Mouse (Mus musculus): ENCODE data around the gene Fam166b. TPM values are rescaled to one million over a fixed set of nuclear protein-coding genes. Genes with fewer than 3 reads are reported as not detected.

Fam166b gene
- polyA plus RNA-seq, 1 experiment, result not detected

DNA sequence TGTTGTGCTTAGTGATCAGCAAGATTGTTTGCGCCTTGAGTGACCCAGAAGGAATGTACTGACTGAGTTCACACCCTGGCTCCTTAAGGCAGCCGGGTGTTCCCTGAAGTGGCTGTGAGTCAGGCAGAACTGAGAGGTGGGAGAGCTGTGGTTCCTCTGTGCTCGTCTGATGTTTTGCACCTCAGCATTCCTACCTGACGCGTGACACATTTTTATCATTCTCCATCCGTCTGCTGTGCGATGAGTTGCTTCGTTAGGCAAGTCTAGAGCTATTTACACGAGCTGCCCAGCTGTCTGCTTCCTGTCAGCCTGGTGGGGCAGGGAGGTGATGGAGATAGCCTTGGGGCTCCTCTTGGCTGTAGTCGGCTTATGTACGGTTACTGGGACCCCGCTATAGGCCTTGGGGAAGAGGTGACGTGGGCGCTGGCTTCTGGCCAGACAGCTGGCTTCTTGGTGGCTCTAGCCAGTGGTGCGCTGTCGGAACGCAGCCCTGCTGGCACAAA is 30.1 kb downstream of the Fam166b start:
- Histone ChIP-seq H3K4me3 (ENCODE audit: insufficient read depth, low read length) (no peak overlapping the region), H3K4me1 (ENCODE audit: control insufficient read depth, insufficient read depth, low read length) (peaks cover 24% of the 10 kb centered on the region), H3K27ac (ENCODE audit: insufficient read depth, low read depth, low read length) (no peak overlapping the region)
- TF ChIP-seq CTCF (IDR thresholded peaks at IDR 0.05; ENCODE audit: low read depth, low read length) (no peak), POLR2A (IDR thresholded peaks at IDR 0.05; ENCODE audit: borderline replicate concordance, low read depth, low read length) (no peak)

DNA sequence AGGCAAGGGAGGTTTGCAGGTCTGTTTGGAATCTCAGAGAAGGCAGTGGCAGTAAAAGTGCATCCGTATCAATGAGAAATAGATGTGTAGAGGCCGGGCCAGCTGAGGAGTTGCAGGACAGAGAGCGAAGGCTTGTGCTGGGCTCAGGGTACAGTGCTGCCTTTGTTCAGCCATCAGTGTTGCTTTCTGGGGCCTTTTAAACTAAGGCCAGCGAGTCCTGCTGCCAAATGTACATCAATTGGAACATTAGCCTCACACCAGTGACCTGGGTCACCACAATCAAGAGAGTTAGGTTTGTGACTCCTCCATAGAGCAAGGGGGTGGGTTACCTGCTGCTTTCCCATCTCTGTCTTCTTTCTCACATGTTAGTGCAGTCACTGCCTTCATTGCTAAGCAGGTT is 30.9 kb downstream of the Fam166b start:
- TF ChIP-seq CTCF (IDR thresholded peaks at IDR 0.05; ENCODE audit: low read depth, low read length), result no peak
- TF ChIP-seq POLR2A (IDR thresholded peaks at IDR 0.05; ENCODE audit: borderline replicate concordance, low read depth, low read length), result no peak
- Histone ChIP-seq H3K4me3 (ENCODE audit: insufficient read depth, low read length) (no peak overlapping the region), H3K4me1 (ENCODE audit: control insufficient read depth, insufficient read depth, low read length) (peaks cover 26% of the 10 kb centered on the region), H3K27ac (ENCODE audit: insufficient read depth, low read depth, low read length) (no peak overlapping the region)

DNA sequence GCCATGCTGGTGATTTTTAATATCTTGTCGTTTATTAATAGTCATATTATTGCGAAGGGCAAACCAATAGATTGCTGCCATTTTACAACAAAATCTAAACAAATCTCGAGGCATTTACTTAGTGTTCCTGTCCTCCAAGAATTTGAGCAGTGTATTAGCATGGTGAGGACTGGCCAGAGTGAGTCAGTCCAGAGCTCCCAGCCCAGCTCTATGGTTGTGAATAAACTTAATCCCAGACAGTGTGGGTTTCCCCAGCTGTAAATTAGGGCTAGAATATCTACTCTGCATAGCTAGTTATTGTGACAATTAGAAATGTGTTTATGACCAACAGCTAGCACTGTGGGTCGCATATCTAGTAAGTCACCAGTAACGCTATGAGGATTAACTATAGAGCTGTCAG is 32.6 kb downstream of the Fam166b start:
- Histone ChIP-seq H3K27ac (ENCODE audit: insufficient read depth, low read depth, low read length) (no peak overlapping the region), H3K4me1 (ENCODE audit: control insufficient read depth, insufficient read depth, low read length) (peaks cover 14% of the 10 kb centered on the region), H3K4me3 (ENCODE audit: insufficient read depth, low read length) (no peak overlapping the region)
- TF ChIP-seq POLR2A (IDR thresholded peaks at IDR 0.05; ENCODE audit: borderline replicate concordance, low read depth, low read length), result no peak
- no peak for TF ChIP-seq CTCF (IDR thresholded peaks at IDR 0.05; ENCODE audit: low read depth, low read length)

DNA sequence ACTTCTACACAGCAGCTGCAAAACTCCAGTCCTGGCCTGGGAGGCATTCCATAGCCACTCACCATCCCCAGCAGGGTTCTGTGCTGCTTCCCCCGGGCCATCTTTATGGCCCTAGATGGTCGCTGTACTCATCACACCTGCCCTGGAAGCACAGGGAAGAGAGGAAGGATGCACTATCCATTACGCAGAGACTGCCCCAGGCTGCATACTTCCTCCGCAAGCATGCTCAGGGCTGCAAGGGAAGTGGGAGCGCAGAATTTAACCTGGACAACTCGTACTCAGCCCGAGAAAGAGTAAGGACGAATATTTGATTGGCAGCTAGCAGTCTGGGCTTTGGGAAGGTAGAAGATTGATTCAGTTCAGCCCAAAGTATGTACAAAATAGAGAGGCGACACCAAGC is 33.1 kb downstream of the Fam166b start:
- H3K27ac ChIP-seq (ENCODE audit: insufficient read depth, low read depth, low read length), result no peak overlapping the region
- no peak for TF ChIP-seq CTCF (IDR thresholded peaks at IDR 0.05; ENCODE audit: low read depth, low read length)
- no peak for TF ChIP-seq POLR2A (IDR thresholded peaks at IDR 0.05; ENCODE audit: borderline replicate concordance, low read depth, low read length)
- H3K4me1 ChIP-seq (ENCODE audit: control insufficient read depth, insufficient read depth, low read length), result peaks cover 20% of the 10 kb centered on the region
- H3K4me3 ChIP-seq (ENCODE audit: insufficient read depth, low read length), result no peak overlapping the region

DNA sequence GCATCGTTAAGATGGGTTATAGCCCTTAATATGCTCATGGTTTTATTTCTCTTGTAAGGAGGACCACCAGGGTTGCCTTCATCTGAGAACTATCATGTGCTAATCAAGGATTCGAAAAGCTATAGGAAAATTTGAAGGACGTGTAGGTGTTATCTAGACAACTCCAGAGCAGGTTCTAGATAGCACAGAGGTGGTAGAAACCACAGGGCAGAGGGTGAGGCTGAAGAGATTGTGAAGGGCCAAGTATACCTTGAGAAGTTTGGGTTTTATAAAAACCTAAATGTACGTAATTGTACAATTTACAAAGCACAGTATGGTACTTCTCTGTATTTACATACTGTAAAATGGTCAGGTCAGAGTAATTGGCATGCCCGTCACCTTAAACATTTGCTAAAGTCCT is 33.8 kb downstream of the Fam166b start:
- TF ChIP-seq CTCF (IDR thresholded peaks at IDR 0.05; ENCODE audit: low read depth, low read length), result no peak
- no peak for TF ChIP-seq POLR2A (IDR thresholded peaks at IDR 0.05; ENCODE audit: borderline replicate concordance, low read depth, low read length)
- Histone ChIP-seq H3K4me1 (ENCODE audit: control insufficient read depth, insufficient read depth, low read length) (peaks cover 19% of the 10 kb centered on the region), H3K4me3 (ENCODE audit: insufficient read depth, low read length) (no peak overlapping the region), H3K27ac (ENCODE audit: insufficient read depth, low read depth, low read length) (no peak overlapping the region)

DNA sequence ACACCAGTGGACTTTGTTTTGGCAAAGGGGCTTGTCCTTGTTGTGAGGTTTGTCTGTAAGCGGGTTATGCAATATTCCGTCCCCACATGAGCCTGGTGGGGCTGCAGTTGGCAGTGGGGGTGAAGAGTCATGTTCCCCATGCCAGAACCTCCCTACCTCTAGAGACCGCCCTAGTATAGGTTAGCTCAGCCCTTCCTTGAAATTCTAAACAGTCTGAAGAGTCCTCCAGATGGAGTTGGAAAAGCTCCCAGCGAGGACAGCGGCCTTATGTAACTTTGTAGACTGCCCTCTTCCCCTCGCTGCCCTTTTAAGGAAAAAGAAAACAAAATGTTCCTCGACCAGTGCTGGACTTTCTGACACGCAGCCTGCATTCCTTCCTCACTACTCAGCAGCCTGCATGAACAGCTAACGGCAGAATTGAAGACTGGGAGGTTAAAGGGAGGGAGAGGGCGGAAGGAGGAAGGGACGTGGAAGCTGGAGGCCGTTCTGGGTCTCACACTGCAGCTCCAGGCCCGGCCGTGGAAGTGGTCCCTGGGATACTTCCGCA is 34.5 kb downstream of the Fam166b start:
- Histone ChIP-seq H3K4me1 (ENCODE audit: control insufficient read depth, insufficient read depth, low read length) (peaks cover 22% of the 10 kb centered on the region), H3K27ac (ENCODE audit: insufficient read depth, low read depth, low read length) (no peak overlapping the region), H3K4me3 (ENCODE audit: insufficient read depth, low read length) (no peak overlapping the region)
- no peak for TF ChIP-seq CTCF (IDR thresholded peaks at IDR 0.05; ENCODE audit: low read depth, low read length)
- TF ChIP-seq POLR2A (IDR thresholded peaks at IDR 0.05; ENCODE audit: borderline replicate concordance, low read depth, low read length), result no peak

DNA sequence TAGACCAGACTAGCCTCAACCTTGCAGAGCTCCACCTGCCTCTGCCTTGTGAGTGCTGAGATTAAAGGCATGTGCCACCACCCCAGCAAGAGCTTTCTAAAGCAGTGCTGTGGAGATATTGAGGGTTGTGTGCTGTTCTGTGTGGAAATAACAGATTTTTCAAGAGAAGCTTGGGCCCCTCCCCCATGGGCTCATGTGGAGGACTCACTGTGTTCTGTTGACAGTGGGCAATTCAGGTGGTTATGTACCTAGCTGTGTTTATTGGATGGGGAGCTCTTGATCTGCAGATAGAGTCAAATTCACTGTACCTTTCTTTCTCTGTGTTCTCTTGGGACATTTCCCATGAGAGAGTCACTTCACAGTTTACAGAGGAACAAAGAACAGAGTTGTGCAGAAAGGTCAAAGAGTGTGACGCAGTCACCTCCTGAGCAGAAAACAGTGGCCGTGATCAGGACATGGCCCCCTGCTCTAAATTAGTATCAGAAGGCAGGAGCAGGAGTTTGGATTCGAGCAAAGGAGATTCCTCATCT is 37.3 kb downstream of the Fam166b start:
- no peak for TF ChIP-seq POLR2A (IDR thresholded peaks at IDR 0.05; ENCODE audit: borderline replicate concordance, low read depth, low read length)
- TF ChIP-seq CTCF (IDR thresholded peaks at IDR 0.05; ENCODE audit: low read depth, low read length), result no peak
- peaks cover 25% of the 10 kb centered on the region for H3K4me1 ChIP-seq (ENCODE audit: control insufficient read depth, insufficient read depth, low read length)
- H3K27ac ChIP-seq (ENCODE audit: insufficient read depth, low read depth, low read length), result no peak overlapping the region
- no peak overlapping the region for H3K4me3 ChIP-seq (ENCODE audit: insufficient read depth, low read length)

DNA sequence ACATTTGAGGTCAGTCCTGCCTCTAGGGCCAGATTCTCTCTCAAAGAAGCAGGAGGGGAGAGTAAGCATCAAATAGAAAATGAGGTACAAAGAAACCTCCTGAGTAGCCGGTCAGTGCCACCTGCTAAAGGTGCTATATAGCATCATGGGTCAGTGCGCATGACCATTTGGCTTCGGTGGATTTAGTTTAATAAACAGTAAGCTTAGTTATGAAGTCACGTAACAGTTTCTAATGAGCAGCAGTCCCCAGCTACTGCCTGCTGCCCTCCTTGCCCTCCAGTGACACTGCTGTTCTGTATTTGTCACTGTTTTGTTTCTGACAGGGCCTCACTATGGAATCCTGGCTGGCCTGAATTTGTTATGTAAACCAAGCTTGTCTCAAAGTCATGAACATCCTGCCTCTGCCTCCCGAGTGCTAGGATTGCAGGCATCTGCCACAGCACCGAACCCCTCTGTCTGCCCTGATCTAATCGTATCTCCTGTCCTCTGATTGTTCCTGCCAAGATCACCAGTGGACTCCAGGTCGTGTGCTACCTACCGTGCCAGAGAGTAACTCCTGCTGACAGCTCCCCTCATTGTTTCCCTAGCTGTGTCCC is 39.0 kb downstream of the Fam166b start:
- Histone ChIP-seq H3K27ac (ENCODE audit: insufficient read depth, low read depth, low read length) (no peak overlapping the region), H3K4me3 (ENCODE audit: insufficient read depth, low read length) (no peak overlapping the region), H3K4me1 (ENCODE audit: control insufficient read depth, insufficient read depth, low read length) (peaks cover 32% of the 10 kb centered on the region)
- TF ChIP-seq CTCF (IDR thresholded peaks at IDR 0.05; ENCODE audit: low read depth, low read length) (no peak), POLR2A (IDR thresholded peaks at IDR 0.05; ENCODE audit: borderline replicate concordance, low read depth, low read length) (no peak)

DNA sequence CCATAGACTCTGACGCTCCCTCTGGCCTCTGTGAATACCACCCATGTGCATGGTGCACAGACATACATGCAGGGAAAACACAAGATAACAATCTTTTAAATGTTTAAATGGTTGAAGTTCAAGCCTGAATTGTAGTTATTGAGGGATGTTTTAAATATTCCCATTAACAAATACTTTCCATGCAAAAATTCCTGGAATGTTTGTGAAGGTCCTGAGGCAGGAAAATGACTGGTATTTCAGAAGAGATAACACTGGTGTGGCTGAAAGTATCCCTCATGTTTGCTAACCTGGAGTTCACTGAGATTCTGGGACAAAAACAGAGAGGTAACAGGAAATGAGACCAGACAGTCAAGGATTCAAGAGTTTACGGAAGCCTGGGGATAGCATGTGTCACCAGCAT is 39.5 kb downstream of the Fam166b start:
- no peak for TF ChIP-seq POLR2A (IDR thresholded peaks at IDR 0.05; ENCODE audit: borderline replicate concordance, low read depth, low read length)
- TF ChIP-seq CTCF (IDR thresholded peaks at IDR 0.05; ENCODE audit: low read depth, low read length), result no peak
- H3K27ac ChIP-seq (ENCODE audit: insufficient read depth, low read depth, low read length), result no peak overlapping the region
- H3K4me3 ChIP-seq (ENCODE audit: insufficient read depth, low read length), result no peak overlapping the region
- peaks cover 32% of the 10 kb centered on the region for H3K4me1 ChIP-seq (ENCODE audit: control insufficient read depth, insufficient read depth, low read length)

DNA sequence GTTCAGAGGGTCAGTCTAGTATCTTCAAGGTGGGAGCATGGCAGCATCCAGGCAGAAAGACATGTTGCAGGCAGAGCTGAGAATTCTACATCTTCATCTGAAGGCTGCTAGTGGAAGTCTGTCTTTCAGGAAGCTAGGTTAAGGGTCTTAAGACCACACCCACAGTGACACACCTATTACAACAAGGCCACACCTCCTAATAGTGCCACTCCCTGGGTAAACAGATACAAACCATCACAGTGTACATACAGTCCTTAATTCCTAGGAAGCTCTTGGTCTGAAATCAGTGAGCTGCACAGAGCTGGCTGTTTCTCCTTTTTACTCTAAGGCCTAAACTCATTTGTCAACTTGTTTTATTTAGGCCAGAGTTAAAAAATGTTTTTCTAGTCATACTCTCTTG is 42.0 kb downstream of the Fam166b start:
- Histone ChIP-seq H3K27ac (ENCODE audit: insufficient read depth, low read depth, low read length) (no peak overlapping the region), H3K4me1 (ENCODE audit: control insufficient read depth, insufficient read depth, low read length) (peaks cover 28% of the 10 kb centered on the region), H3K4me3 (ENCODE audit: insufficient read depth, low read length) (no peak overlapping the region)
- TF ChIP-seq CTCF (IDR thresholded peaks at IDR 0.05; ENCODE audit: low read depth, low read length), result no peak
- TF ChIP-seq POLR2A (IDR thresholded peaks at IDR 0.05; ENCODE audit: borderline replicate concordance, low read depth, low read length), result no peak
